Mouse (Mus musculus): ENCODE data around the gene Ubash3b.
A peak's percentile ranks its signal among the peaks of the same experiment; 100 is the strongest.

Gene Ubash3b

DNA sequence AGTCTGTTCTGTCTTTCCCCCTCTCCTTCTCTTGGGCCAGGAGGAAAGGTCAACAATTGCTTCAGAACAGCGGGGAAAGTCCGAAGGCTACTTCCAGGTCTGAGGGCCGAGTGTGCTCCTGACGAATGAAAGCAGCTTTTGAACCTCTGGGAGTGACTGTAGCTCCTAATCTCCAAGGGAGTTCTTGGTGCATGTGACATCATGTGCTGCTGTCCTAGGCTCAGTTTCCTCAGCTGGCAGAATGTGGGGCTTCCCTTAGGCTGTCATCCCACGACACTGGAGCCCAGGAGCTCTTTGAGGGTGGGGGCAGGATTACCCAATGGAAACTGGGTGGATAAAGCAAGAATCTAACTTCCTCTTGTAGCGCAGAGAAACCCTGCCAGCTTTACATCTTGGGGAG is at the start of gene Ubash3b:
Ubash3b (minus strand) TSS at position 285 of the 400 bp plus-strand sequence.
- DNase-seq (ENCODE audit: low spot score) = peak; percentile 81

DNA sequence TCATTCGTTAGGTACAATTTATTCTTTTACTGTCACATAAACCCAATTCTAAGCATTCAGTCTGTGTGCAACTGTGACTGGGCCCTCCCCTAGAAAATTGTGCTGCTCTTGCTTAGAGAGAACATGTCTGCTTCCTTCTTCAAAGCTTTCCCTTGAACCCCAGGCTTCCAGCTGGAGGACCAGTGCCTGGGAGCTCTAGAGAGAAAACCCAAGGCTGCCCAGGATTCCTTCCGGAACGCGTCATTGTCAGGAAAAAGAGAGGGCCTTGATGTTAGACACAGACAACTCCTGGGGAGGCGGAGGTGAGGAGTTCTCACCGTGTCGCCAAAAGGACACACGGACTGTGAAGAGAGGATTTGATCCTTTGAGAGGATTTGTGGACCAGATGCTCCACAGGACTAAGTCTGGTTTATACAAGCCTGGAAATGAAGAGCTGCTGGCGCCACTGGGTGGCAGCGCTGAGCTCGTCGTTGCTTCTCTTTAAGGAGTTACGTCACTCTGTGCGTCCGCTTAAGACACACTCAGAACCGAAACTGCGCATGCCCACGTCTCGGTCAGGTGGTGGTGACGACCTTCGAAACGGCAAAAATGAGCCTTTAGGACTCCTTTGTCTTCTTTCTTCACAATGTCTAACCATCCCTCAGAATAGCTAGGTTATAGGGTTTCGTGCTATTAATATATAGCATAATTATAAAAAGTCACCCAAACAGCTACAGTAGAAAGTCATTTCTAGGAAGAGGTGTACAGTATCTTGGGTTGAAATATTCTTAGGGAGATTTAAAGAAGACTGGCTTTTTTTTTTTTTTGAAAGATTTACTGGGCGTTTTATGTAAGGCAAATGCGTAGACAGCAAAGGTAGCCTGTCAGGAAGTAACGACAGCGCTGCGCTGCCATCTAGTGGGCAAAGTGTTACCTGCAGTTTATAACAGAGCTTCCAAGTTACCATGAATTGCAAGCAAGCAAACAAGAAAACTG is 45.9 kb upstream of the Ubash3b start:
- peak; percentile 91 for DNase-seq (ENCODE audit: low spot score)

GRCm38 (mm10) chr9:41206717-41207116 is 45.2 kb upstream of the Ubash3b start:
- no peak for DNase-seq (ENCODE audit: low spot score)

DNA sequence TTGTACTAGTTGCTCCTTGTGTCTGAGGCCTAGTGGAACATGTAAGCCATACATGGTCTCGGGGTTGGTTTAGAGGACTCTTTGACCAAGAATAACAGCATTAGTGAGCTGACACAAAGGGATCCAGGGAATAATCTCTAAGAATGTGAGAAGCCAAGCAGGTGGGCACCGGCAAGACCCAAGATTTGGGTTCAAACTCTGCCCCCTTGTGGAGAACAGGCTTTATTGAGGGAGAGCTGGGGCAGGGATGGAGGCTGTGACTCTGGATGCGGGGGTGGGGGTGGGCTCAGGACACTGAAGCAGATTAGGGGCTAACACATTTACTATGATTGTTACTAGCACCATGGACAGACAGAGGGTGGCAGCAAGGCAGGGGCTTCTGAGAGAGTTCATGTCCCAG is 43.8 kb upstream of the Ubash3b start:
- DNase-seq (ENCODE audit: low spot score) = no peak

GRCm38 (mm10) chr9:41199456-41200252 is 38.2 kb upstream of the Ubash3b start:
- no peak for DNase-seq (ENCODE audit: low spot score)

DNA sequence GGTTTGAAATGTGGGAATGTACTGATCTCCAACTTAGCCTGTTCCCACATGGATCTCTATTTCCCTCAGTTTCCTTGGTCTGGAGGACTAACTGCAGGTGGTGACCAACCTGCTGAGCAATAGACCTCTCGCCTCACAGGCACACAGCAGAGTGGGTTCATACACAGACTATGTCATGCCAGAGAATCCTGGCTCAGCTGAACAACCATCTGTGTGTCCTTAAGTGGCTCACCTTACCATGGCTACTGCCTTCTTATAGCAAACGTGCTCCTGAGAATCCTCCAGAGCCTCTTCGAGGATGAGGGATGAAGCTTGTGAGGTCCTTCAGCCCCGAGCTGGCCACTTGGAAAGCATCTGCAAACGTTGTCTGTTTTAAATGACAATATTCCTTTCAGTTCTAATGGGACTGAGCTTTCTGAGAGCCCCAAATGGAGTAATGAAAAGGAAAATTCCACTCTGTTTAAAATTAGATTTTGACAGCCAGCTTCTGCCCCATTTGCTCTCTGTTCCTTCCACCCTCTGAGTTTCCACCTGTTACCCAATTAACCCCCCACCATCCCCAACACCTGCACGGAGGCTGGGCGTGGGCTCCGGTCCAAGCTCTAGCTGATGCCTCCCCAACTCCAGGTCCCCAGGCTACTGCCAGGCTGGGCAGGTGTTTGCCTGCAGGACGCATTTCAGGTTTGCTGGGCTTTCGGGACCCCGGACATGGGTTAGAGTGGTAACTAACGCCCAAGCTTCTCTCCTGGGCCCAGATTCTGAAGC is 37.2 kb upstream of the Ubash3b start:
- no peak for DNase-seq (ENCODE audit: low spot score)

DNA sequence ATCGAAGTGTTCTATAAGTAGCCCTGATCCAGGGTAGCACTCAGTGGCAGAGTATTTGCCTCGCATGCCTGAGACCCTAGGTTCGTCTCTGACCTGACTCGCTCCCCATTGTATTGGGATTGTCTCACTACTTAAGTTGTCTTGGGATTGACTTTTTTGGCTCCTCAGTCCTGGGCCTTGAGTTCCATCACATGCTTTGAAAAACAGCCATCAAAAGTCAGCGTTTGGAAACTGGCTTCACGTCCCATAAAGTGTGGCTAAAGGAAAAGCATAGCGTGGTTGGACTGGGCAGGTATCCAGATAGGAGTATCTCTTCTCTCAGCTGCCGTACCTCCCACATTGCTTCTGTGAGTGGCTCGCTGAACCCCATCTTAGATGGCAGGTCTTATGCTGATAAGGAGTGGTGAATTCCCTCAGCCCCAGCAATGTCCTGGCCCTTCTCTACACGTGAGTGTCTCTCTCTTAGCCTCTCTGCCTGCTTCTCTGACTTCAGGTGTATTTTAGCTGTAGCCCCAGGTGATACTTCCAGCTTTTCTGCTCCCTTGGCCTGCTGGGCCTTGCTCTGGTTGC is 34.3 kb upstream of the Ubash3b start:
- no peak for DNase-seq (ENCODE audit: low spot score)

- DNase-seq (ENCODE audit: low spot score) = no peak
These were observed 30.2 kb upstream of the Ubash3b start for GRCm38 (mm10) chr9:41191651-41192210.

- peak; percentile 74 for DNase-seq (ENCODE audit: low spot score)
These were observed 29.4 kb upstream of the Ubash3b start for GRCm38 (mm10) chr9:41190745-41191482.

DNA sequence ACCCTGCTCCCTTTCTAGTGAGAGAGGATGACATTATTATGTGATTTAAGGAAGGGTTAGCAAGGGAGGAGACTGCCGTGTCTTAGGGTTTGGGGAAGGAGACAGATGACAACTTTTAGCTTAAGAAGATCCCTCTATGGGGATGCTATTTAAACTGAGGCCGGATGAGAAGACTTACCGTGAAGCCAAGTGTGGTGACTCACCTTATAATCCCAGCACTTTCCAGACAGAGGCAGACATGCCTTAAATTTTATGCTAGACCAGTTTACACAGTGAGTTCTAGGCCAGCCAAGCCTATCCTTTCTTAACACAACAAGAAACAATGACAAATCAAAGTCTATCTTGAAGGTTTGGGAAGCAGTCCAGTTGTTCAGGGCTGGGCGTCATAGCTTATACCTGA is 26.4 kb upstream of the Ubash3b start:
- DNase-seq (ENCODE audit: low spot score) = no peak

DNA sequence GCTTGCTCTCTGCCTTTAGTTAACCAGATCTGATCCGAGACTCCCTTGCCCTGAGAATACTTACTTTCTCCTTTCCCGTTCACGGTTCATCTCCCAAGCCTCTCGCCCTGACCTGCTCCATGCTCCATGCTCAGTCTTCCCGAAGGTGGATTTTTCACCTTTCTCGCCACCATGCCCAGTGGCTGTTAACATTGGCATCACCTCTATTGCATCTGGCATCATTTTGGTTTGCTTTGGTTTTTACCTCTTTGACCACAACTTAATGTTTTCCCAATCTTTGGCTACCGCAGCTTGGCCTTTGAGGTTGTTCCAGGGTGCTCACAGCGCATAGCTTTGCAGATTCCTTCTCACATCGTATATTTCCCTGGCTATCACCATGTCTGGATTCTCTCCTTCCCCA is 26.0 kb upstream of the Ubash3b start:
- DNase-seq (ENCODE audit: low spot score) = no peak

DNA sequence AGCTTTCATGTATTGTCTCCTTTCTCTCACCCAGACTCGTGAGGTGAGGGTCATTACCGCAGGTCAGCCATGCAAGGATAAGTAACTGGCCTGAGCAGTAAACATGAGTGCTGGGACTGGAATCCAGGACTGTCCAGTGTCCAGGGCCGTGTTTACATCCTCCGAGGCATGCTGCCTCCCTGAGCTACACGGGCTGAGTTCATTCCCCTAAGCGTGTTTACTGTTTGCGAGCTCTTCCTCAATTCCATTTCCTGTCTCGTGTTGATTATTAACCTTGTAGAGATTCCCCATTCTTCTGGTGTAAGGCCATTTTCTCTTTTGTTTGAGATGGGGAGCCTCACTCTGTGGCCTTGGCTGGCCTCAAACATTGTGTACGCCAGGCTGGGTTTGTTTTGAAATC is 23.8 kb upstream of the Ubash3b start:
- DNase-seq (ENCODE audit: low spot score) = peak; percentile 65

DNA sequence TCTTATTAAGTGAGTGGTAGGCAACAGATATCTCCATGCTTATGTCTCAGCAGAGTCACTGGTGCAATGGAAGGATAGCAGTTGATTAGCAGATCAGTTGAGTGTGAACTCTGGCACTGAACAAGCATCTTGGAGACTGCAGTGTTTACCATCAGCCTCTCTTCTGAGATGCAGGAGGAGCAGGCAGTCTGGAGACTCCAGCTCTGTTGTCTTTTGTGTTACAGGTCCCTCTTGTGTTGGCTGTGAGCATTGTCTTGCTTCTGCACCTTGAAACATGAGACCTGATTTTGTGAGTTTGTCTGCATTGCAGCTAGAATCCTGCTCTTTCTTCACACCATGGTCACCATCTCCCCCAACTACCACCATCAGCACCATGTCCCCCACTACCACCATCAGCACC is 21.1 kb upstream of the Ubash3b start:
- DNase-seq (ENCODE audit: low spot score) = peak; percentile 34

- no peak for DNase-seq (ENCODE audit: low spot score)
These were observed 20.3 kb upstream of the Ubash3b start for GRCm38 (mm10) chr9:41181803-41182202.

DNA sequence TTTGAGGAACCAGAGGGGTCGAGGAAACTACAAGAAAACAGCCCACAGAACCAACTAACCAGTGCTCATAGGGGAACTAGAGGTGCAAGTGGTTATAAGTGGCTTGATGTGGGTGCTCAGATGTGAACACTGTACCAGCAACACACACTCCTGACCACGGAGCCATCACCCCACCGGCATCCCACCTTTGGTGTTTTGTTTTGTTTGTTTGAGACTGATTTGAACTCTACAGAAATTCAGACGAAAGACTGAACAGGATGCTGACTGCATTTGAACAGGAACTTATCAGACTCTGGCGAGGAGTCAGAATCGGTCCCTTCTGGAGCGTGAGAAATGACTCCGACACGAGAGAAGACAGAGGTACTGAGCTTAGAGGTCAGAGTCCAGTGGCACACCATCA is 19.9 kb upstream of the Ubash3b start:
- DNase-seq (ENCODE audit: low spot score) = no peak

GRCm38 (mm10) chr9:41179056-41179455 is 17.6 kb upstream of the Ubash3b start:
- no peak for DNase-seq (ENCODE audit: low spot score)

GRCm38 (mm10) chr9:41173158-41173557 is 11.7 kb upstream of the Ubash3b start:
- no peak for DNase-seq (ENCODE audit: low spot score)

GRCm38 (mm10) chr9:41172426-41172825 is 10.9 kb upstream of the Ubash3b start:
- DNase-seq (ENCODE audit: low spot score) = no peak

DNA sequence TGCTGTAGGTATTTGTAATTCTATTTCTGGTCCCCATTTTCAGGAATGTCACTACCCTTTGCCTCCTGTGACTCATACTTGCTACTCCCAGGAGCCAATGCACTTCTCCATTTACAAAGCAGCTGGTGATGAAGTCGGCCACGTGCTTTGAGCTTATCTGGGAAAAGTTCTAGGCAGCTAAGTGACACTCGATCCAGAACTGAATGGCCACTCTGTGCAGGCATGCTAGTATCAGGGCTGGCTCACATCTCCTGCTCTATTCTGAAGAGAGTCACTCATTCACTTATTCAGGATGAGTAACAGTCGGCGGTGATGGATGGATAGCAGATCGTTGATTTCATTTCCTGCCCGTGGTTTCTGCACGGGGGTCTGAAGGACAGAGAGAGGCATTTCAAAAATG is 8.5 kb upstream of the Ubash3b start:
- DNase-seq (ENCODE audit: low spot score) = peak; percentile 22

DNA sequence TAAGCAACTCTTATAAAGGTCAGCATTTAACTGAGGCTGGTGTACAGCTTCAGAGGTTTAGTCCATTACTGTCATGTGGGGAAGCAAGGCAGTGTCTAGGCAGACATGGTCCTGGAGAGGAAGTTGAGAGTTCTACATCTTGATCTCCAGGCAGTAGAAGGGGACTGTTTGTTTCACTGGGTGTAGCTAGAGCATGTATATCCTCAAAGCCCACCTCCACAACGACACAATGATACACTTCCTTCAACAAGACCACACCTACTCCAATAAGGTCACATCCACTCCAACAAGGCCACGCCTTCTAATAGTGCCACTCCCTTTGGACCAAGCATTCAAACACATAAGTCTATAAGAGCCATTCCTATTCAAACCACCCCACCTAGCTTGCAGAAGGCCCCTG is 7.2 kb upstream of the Ubash3b start:
- DNase-seq (ENCODE audit: low spot score) = no peak

- DNase-seq (ENCODE audit: low spot score) = no peak
These were observed 6.7 kb upstream of the Ubash3b start for GRCm38 (mm10) chr9:41168206-41168605.

All from yolk sac, embryonic 10.5 days (tissue).